Mouse (Mus musculus): ENCODE measurements around the gene Rpl4. TPM values are rescaled to one million over a fixed set of nuclear protein-coding genes. Genes with fewer than 3 reads are reported as not detected.

Gene Rpl4
- polyA plus RNA-seq, 1 experiment from 2014 or later = 628 TPM

- Histone ChIP-seq H3K27ac (ENCODE audit: low read depth, low read length) (no peak overlapping the region), H3K4me2 (ENCODE audit: low read depth, low read length) (no peak overlapping the region), H3K4me3 (ENCODE audit: low read depth, low read length) (no peak overlapping the region), H3K36me3 (ENCODE audit: control insufficient read depth, insufficient read depth, low read length) (no peaks in the 10 kb centered on the region), H3K9me3 (ENCODE audit: control insufficient read depth, low read length) (no peaks in the 10 kb centered on the region), H3K4me1 (ENCODE audit: control insufficient read depth, insufficient read depth, low read length) (no peaks in the 10 kb centered on the region), H3K9ac (replicated peaks; ENCODE audit: low read depth, low read length) (no peak overlapping the region), H3K27me3 (ENCODE audit: control insufficient read depth, insufficient read depth, low read length) (no peaks in the 10 kb centered on the region)
- 58% methylated on average over 2 of the region's 2 CpGs for WGBS
- ATAC-seq (ENCODE audit: low read depth) = no peak
Observed at GRCm38 (mm10) chr9:64222098-64222497, 48.9 kb downstream of the Rpl4 start.

- H3K36me3 ChIP-seq (ENCODE audit: control insufficient read depth, insufficient read depth, low read length) = no peaks in the 10 kb centered on the region
- no peaks in the 10 kb centered on the region for H3K4me1 ChIP-seq (ENCODE audit: control insufficient read depth, insufficient read depth, low read length)
- H3K9ac ChIP-seq (replicated peaks; ENCODE audit: low read depth, low read length) = no peak overlapping the region
- no peak overlapping the region for H3K4me3 ChIP-seq (ENCODE audit: low read depth, low read length)
- no peak for ATAC-seq (ENCODE audit: low read depth)
- no peak overlapping the region for H3K4me2 ChIP-seq (ENCODE audit: low read depth, low read length)
- no peaks in the 10 kb centered on the region for H3K27me3 ChIP-seq (ENCODE audit: control insufficient read depth, insufficient read depth, low read length)
- H3K9me3 ChIP-seq (ENCODE audit: control insufficient read depth, low read length) = no peaks in the 10 kb centered on the region
- H3K27ac ChIP-seq (ENCODE audit: low read depth, low read length) = no peak overlapping the region
Observed at GRCm38 (mm10) chr9:64225805-64226204, 52.6 kb downstream of the Rpl4 start.

GRCm38 (mm10) chr9:64227736-64228135 is 54.6 kb downstream of the Rpl4 start:
- Histone ChIP-seq H3K4me3 (ENCODE audit: low read depth, low read length) (no peak overlapping the region), H3K4me2 (ENCODE audit: low read depth, low read length) (no peak overlapping the region), H3K4me1 (ENCODE audit: control insufficient read depth, insufficient read depth, low read length) (peaks cover 3% of the 10 kb centered on the region; the same call in 1 of the 2 replicates), H3K27me3 (ENCODE audit: control insufficient read depth, insufficient read depth, low read length) (no peaks in the 10 kb centered on the region), H3K9ac (replicated peaks; ENCODE audit: low read depth, low read length) (no peak overlapping the region), H3K9me3 (ENCODE audit: control insufficient read depth, low read length) (no peaks in the 10 kb centered on the region), H3K36me3 (ENCODE audit: control insufficient read depth, insufficient read depth, low read length) (no peaks in the 10 kb centered on the region), H3K27ac (ENCODE audit: low read depth, low read length) (no peak overlapping the region)
- 83% methylated on average over 12 of the region's 12 CpGs for WGBS
- ATAC-seq (ENCODE audit: low read depth) = no peak

Small RNA genes lying within 50 kb of the gene (microRNA-seq; reads per million reads assigned to microRNA genes)
- gene Gm24106 = not detected

Other genes starting within 250 kb of the Rpl4 start
- 1.0 and 2.2 TPM in 2 replicates for gene Smad6, start 151.3 kb upstream of the Rpl4 start, polyA plus RNA-seq (2014; fragmentation: Nextera tagmentation; extraction: Ambion mirVana)
- gene Lctl, start 56.2 kb upstream of the Rpl4 start, polyA plus RNA-seq (2014; fragmentation: Nextera tagmentation; extraction: Ambion mirVana) = 0.19 TPM in 1 of 2 replicates, not detected in the other
- gene Zwilch, start 271 bp upstream of the Rpl4 start, polyA plus RNA-seq (2014; fragmentation: Nextera tagmentation; extraction: Ambion mirVana) = 6.0 TPM in 2 replicates
- gene Snapc5, start 5.9 kb downstream of the Rpl4 start, polyA plus RNA-seq (2014; fragmentation: Nextera tagmentation; extraction: Ambion mirVana) = 27.9 and 29.0 TPM in 2 replicates
- gene Uchl4, start 61.8 kb downstream of the Rpl4 start, polyA plus RNA-seq (2014; fragmentation: Nextera tagmentation; extraction: Ambion mirVana) = 2.6 and 3.4 TPM in 2 replicates
- gene Map2k1, start 80.3 kb downstream of the Rpl4 start, polyA plus RNA-seq (2014; fragmentation: Nextera tagmentation; extraction: Ambion mirVana) = 59.7 and 61.5 TPM in 2 replicates
- 60.1 and 68.5 TPM in 2 replicates for gene Tipin, start 108.2 kb downstream of the Rpl4 start, polyA plus RNA-seq (2014; fragmentation: Nextera tagmentation; extraction: Ambion mirVana)
- gene Dis3l, start 167.9 kb downstream of the Rpl4 start, polyA plus RNA-seq (2014; fragmentation: Nextera tagmentation; extraction: Ambion mirVana) = 21.5 and 25.3 TPM in 2 replicates
- 17.7 and 22.5 TPM in 2 replicates for gene Megf11, start 212.3 kb downstream of the Rpl4 start, polyA plus RNA-seq (2014; fragmentation: Nextera tagmentation; extraction: Ambion mirVana)